Mouse (Mus musculus) erythroblast, embryonic 14.5 days (primary cell): Measurements from ENCODE around the gene Scaf11.

Experiments
- GATA1 ChIP-seq: IDR thresholded peaks from 2 replicates; pipeline ENCODE4 v1.6.1; 2012; ENCODE audit warnings: low read length, inconsistent platforms, mixed read lengths
- TAL1 ChIP-seq: IDR thresholded peaks from 3 replicates; pipeline ENCODE4 v1.6.1; 2012; ENCODE audit warnings: low read length, inconsistent platforms, mixed read lengths

DNA sequence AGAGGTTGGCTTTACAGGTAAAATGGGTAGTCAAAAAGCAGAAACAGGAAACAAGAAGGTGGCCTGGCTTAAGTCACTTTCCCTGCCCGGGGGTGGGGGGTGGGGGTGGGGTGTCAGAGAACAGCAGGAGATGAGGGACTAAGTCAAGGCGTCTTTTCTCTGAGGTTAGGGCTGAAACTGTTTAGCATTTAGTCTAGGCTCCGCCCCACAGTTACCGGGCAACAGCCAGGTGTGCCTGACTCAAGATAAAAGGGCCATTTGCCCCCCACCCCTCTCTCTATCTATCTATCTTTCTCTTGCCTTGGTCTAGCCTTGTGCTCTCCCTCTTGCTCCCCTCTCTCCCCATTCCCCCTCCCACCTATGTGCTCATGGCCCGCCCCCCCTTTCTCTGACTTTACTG, 32.9 kb upstream of the Scaf11 start:
- TF ChIP-seq GATA1 (no peak), TAL1 (no peak)
